Mouse (Mus musculus): ENCODE results near the gene Fam193a.

- TF ChIP-seq CTCF (IDR thresholded peaks at IDR 0.05; ENCODE audit: extremely low read depth, insufficient read depth, insufficient read length, insufficient replicate concordance) (no peak), POLR2A (IDR thresholded peaks at IDR 0.05; ENCODE audit: low read depth, low read length) (no peak)
These were observed 91.6 kb downstream of the Fam193a start for GRCm38 (mm10) chr5:34461294-34461693.

Measured in spleen, adult 2 months (tissue).